Mouse (Mus musculus): ENCODE measurements around the gene Zfp36l2.

Zfp36l2 gene

DNA sequence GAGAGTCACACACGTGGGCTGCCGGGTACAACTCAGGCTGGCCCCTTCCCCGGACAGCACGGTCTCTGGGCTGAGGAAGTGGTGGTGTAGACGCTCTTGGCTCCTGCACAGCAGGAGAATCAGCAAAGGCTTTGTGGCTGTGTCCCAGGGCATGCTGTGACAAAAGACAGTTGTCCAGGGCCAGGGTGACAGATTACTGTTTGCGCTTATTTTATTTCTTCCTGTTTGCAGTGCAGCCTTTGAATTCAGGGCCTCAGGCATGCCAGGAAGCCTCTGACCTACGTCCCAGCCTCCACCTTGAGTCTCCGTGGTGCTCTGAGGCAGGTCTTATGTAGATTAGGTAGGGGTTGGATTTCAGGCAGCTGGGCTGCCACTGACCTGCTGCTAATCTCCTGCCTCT, 10.3 kb downstream of the Zfp36l2 start:
- peak in 1 of 2 experiments; percentile 18 for DNase-seq (ENCODE audit: low spot score in 2 of 2)

DNA sequence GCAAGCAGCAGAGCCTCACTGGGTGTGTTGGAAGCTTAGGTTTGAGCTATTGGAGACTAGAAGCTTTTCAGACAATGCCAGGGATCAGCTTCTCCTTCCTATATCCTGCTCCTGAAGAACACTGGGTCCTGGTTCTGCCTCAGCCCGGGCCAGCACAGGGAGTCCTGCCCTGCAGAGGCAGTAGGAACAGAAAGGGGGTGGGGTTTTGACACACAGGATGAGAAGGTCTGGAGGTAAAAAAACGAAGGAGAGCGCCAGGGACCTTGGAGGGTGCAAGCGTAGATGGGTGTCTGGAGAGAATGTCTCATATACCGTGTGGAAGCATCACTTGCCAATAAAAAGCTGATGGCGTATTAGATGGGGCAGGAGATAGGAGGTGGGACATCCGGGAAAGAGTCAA, 11.3 kb downstream of the Zfp36l2 start:
- DNase-seq (ENCODE audit: low spot score in 2 of 2): peak in 1 of 2 experiments; percentile 14

DNA sequence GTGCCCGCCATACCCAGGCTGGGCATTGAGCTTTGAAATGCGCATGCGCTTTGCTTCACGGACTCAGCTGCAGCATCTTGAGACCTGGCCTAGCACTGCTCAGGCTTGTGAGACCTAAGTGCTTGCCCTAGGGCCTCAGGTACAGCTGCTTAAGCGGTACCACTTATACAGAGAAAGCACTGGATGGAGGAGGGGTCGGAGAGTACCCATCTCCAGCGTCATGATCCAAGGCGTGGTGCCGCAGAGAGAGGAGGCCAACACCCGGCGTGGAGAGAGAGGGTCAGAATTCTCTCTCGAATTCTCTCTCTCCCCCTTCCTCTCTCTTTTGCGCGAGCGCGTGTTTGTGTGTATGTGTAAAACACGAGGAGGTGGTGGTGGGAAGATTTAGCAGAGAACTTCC, 12.6 kb downstream of the Zfp36l2 start:
- DNase-seq (ENCODE audit: low spot score in 2 of 2): peak in 1 of 2 experiments; percentile 15

DNA sequence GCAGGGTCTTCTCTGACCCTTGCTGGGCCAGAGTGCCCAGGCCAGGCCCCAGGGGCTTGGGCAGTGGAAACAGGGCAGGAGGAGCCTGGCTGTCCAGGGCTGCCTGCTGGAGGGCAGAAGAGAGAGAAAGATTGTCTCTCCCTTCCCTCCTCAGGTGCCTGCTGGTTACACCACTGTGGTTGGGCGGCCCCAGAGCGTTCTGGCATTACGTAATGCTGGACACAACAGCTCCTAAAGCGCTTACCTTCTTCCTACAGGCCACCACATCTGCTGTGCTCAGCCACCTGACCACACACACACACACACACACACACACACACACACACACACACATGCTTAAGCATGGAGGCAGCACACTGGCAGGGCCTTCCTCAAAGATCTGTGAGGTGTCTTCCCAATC, 20.4 kb downstream of the Zfp36l2 start:
- peak in 1 of 2 experiments; percentile 3 for DNase-seq (ENCODE audit: low spot score in 2 of 2)

DNA sequence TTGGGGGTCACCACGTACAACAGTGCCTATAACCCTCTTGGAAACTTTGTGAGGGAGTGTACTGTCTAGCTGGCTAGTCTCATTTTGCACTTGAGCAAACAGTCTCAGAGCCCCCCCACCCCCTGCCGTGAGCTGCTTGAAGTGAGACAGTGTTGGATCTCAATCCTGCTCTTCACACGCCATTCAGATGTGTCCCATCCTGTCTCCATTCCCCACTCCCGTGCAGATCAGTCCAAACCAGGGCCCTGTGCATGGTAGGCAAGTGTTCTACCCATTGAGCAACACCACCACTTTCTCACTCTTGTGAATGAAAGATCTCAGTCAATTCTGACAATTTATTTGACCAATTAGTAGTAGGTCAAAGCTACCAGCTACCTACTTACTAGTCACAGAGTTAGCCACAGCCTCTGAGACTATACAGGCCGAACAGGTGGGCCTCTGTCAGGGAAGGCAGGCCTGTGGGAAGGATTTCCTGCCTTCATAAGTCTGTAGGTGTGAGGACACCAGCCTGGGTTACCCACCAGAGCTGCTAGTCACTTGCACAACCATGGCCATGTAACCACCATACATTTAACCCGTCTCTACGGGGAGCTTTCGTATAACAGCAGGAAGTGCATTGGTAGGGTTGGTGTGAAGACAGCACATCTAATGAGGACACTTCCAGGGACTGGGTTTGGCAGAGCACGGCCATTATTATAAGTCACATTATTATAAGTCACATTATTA, 21.4 kb downstream of the Zfp36l2 start:
- DNase-seq (ENCODE audit: low spot score in 2 of 2): peak in 1 of 2 experiments; percentile 12

DNA sequence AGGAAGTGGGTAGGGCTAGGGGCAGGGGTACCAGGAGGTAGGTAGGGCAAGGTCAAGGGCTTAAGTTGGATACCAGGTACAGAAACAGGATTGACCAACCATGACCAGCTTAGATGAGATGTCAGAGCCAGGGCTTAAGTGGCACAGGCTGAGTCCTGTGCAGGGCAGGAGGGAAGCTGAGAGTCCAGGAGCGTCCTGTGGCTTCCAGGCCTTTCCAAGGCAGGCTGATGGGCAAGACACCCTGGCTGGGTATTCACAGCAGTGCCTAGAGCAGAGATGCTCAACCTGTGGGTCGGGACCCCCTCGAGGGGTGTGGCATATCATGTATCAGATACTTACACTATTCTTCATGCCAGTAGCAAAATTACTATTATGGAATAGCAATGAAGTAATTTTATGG, 22.0 kb downstream of the Zfp36l2 start:
- DNase-seq (ENCODE audit: low spot score in 2 of 2): peak in 1 of 2 experiments; percentile 14

DNA sequence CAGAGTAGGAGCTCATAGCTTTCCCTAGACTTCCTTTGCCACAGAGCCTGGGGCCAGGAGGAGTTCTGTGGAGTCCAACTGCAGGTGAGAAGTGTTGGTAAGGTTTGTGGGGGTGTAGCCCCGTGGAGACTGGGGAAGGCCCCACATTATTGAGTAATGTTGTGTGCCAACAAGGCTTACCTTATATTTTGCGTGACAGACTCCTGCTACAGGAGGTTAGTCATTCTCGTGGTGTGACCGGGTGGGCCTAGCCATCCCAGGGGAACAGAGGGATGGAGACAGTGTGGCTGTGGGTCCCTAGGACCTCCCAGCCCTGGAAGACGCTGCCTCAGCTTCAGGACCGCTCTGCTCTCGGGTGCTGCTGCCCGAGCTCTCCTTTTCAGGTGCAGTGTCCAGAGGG, 23.6 kb downstream of the Zfp36l2 start:
- DNase-seq (ENCODE audit: low spot score in 2 of 2): peak in 1 of 2 experiments; percentile 11

DNA sequence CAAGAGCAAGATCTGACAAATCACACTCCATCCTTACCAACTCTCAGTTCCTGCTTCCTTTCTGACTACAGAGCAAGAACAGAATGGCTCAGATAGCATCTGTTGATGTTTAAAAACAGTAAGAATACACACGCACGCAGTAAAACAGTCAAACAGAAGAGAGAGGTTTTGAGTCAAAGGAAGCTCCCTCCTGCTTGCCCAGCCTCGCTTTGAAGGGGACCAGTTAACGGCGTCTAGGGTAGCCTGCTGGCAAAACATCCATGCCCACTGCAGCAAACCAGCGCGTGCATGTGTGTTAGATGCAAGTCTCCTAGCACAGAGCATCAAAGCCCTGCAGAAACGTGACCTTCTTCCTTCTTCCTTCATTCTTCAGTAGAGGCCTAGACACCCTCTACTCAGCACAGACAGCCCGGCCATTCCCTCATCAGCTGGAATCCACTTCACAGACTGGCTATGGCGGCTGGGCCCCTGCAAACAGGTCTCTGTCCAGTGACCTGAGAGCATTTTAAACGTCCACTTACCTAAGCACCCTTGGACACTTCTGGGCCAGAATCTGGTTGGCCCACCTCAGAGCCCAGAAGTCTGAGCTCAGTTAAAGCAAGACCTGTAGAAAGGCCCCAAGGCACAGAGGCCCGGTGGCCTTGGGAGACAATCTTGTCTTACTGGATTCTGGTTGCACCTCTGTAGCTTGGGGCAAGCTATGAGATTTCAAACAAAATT, 24.5 kb downstream of the Zfp36l2 start:
- no peak for DNase-seq (ENCODE audit: low spot score in 2 of 2)

DNA sequence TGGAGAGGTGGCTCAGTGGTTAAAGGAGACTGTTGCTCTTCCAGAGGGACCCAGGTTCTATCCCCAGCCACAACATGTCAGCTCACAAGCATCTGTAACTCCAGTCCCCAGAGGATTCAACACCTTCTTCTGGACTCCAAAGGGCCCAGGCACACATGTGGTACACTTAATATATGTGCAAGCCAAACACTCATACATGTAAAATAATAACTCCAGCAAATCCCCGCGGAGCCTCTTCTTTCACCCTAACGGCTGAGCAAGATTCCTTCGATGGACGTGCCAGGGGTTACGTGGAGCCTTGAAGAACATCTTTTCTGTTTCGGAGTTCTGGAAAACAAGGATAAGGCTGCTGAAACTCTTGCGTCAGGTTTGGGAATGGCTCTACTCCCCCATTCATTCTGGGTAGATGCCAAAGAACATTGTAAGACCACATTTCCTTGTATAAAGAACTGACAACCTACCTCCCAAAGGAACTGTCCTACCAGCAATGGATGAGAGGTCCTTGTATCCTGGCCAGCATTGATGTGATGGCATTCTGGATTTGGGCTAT, 25.5 kb downstream of the Zfp36l2 start:
- DNase-seq (ENCODE audit: low spot score in 2 of 2): no peak

DNA sequence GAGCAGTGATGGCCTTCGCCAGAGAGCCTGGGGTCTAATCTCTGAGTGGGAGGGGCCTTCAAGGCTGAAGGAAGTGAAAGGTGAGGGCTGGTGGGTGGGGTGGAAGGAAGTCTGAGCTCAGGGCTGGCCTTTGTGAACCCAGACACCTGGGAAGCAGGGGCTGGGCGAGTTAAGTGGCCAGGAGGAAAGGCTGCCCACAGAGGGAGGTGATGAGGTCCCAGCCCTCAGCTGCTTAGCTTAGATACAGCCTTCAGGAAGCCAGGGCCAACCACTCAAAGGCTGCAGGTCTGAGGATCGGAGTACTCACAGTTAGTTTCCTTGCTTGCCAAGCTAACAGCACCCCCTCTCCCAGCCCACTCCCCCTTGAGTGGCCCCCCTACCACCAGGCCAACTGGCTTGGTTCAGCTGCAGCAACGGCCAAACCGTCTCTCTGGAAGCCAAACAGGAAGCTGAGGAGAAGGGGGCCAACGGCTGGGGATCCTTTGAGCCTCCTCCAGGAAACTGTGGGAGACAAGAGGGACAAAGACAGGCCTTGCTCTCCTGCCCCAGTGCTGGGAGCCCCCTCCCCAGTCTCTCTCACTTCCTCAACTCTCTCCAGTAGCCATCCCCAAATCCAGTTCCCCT, 26.4 kb downstream of the Zfp36l2 start:
- DNase-seq (ENCODE audit: low spot score in 2 of 2): peak; percentile 29 to 50

DNA sequence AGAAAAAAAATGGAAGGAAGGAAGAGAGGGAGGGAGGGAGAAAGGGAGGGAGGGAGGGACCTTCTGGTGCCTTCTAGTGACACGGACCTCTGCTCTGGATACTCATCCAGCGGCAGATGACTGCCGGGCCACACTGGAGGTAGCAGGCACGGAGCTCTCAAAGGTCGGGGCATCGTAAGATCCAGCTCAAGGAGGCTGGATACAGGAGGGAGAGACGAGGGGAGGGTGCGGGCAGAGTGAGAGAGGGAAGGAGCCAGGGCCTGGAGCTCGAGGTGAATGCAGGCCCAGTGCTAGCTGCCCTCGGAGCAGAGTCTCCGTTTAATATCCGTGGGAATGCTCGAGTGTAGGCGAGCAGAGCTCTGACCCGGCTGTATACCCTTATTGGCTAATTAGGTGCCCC, 28.9 kb downstream of the Zfp36l2 start:
- peak in 1 of 2 experiments; percentile 8 for DNase-seq (ENCODE audit: low spot score in 2 of 2)

DNA sequence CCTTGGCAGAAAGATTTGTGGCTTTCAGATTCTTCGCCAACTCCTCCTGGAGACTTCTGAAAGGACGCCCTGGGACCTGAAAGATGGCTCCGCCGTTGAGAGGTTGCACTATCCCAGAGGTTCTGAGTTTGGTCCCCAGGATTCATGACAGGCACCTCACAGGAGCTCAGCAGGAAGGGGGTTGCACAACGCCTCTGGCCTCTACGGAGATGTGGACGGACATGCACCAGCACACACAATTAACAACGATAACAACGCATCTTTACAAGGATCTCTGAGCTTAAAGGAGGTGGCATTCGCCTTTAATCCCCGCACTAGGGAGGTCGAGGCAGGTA, 29.3 kb downstream of the Zfp36l2 start:
- DNase-seq (ENCODE audit: low spot score in 2 of 2): peak in 1 of 2 experiments; percentile 15

DNA sequence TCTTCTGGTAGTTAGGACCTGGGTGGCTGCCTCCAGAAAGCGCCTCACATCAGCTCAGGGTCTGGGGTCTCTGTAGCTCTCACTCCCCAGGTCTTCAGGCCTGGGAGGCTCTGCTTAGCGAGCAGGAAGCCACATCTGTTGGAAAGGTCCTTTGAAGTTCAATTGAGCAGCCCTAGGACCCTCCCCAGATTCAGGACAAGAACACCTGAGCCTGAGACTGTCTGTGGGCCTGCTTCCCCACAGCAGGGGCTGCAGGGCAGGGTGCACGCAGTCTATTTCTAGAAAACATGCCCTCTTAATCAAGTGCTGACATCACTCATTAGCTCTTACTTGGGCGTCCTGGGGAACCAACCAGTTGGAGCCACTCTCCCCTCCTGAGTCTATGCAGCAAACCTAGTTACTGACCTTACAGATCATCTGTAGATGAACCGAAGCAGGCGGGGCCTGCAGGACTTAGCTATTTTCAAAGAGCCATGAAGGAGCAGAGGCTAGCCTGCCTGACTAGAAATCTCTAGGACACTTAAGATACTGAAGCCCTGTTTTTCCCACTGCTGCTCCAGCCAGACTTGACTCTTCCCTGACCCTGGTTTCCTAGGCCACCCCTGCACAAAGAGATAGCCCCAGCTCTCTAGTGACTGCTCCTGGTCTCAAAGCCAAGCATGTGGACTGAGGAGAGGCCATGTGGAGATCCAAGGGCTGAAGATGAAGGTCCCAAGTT, 29.8 kb downstream of the Zfp36l2 start:
- DNase-seq (ENCODE audit: low spot score in 2 of 2): peak in 1 of 2 experiments; percentile 17

DNA sequence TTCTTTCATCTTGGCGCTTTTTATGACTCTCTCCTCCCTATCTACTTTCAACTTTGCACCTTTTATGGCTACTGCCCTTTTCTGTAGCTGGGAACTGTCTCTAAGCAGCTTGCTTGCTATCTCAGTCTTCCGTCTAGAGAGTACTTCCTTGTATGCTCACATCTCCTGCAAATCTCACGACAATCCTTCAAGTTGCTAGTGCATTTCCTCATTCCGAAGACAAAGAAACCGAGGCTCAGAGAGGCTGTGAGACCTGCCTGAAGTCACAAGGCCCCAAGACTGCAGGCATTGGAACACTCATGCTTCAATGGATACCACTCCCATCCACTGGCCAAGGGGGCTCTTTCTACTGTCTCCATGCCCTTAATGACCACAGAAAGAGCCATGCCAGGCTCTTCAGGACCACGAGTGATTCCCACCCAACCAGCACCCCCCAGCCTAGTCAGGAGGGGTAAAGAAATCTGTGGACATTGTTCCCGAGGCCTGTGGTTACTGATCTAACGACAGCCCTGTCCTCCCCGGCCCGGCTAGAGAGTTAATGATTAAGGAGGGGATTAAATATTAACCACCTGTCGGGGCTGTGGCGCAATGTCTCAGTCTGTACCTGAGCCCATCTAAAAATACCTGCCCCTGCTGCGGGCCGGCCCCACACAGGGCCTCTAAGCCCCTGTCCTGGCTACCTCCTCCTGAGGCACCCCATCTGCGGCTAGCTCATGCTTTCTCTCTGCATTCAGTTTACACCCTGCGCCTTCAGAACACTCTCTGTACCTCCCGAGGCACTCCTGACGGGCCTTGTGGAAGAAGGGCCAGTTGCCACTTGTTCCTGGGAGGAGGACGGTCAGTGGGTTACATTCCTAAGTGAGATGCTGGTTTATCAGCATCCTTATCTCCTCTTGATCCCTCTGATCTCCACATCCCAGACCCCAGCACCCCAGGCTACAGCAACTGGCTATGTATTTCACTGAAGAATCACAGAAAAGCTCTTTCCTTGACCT, 30.7 kb downstream of the Zfp36l2 start:
- peak in 1 of 2 experiments; percentile 11 for DNase-seq (ENCODE audit: low spot score in 2 of 2)

DNA sequence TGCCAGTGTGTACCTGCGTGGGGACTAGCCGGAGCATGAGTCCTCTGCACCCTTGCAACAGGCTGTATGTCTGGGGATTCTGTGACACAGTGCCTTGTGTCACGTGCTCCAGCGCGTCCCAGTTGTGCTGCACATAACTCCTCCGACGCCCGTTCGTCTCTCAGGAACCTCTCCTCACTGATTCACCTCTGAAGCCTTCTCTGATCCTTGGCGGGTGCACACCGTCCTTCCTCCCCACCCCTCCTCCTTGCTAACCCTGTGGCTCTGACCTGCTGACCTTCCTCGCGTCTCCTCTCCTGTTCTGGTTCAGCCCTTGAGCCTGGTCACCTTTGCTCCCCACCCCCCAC, 31.5 kb downstream of the Zfp36l2 start:
- DNase-seq (ENCODE audit: low spot score in 2 of 2): no peak

DNA sequence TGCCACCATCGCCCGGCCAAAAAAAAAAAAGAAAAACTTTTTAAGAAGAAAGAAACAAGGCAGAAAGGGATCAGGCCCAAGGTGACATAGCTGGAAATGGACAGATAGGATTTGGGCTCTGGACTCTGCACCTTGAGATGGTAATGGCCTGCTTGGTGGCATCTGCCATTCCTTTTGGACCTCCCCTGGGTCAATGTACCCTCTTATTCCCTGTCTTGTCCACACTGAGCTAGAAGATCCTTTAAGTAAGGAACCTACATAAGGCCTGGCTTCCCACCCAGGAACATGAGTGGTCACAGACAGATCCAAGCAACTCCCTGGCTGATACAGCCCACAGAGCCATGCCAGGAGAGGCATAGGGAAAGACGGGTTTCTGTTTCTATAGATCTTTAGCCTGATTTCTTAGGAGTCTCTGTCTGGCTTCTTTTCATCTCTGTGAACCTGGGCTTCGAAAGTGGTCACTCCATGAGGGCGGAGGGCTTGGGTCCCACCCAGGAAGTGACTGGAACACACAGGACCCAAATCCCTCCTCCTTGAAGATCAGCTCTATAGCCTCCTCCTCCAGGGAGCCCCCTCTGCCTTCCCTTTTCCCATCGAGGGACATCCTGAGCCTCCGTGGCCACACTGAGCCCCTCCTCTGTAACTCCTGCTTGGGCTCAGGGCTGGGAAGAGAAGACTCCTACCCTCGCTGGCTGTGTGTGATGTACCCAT, 32.1 kb downstream of the Zfp36l2 start:
- DNase-seq (ENCODE audit: low spot score in 2 of 2): peak in 1 of 2 experiments; percentile 18

DNA sequence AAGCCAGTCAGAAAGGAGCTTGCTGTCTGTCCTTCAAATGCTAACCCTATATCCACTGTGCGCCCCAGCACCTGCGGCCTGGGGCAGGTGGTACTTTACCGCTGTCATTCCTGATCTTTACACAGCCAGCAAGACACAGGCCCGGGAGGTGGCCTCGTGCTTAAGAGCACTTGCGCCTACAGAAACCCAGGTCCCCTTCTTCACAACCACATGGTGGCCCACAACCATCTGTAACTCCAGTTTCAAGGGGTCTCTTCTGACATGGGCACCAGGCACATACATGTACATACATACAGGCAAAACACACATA, 32.8 kb downstream of the Zfp36l2 start:
- DNase-seq (ENCODE audit: low spot score in 2 of 2): no peak

DNA sequence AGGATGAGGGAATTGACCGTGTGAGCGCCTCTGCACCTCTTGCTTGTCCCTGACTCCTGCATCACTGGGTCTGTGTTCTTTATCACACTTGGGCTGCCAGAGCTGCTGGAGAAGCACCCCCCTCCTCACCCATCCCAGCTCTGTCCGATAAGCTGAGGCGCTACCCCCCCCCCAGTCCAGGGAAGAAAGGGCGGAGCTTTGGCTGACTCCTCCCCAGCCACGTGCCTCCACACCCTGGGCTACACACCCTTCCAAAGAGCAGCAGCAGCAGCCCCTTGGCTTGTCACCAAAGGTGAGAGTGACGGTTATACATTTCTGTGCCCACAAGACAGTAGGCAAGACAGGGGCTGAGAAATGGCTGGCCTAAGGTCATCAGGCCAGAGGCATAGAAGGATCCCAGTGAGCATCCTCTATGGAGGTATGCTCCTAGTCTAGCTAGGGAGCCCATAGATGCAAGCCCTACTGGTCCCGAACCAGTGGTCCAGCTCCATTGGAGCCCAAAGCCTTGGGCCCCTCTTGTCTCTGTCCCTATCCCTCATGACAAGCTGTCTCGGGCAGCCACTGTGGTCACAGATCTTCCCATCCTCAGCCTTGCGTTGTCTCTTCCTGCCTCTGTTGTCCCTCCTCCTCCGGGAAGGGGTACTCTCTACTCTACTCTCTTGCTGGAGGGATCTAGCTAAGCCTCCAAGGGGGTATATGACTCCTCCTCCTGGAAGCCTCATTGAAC, 33.3 kb downstream of the Zfp36l2 start:
- DNase-seq (ENCODE audit: low spot score in 2 of 2): peak in 1 of 2 experiments; percentile 17

DNA sequence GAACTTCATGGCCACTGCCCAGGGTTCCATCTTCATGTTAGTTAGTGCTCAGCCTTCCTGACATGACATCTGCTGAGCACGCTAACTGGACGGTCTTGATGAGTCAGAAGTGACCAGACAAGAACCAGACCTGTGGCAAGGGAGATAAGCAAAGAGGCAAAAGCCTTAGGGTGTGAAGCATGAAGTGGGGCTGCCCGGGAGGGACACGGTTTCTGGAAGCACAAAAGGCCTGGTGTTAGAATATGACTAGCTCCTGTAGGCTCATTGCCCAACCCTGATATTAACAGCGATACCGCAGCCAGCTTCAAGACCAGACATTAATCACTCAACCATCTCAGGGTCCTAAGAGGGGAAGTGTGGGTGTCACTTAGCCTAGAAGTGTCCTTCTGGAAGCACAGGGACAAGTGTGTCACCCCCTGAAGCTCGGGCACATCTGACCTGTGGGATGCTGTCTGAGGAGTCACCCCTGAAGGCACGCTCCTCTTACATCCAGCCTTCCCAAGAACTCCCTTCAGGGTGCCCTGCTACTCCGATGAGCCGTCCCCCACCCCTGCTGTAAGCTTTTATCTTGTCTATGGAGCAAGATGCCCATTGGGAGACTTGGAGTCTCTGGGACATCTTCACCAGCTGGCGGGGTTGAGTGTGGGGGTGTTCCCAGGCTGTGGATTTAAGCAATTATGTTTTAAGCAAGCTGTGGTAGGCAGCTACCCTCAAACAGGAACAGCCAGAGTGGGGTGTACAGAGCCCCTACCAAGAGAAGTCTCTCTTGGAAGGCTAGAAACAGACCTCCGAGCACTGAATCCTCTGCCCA, 34.6 kb downstream of the Zfp36l2 start:
- DNase-seq (ENCODE audit: low spot score in 2 of 2): peak in 1 of 2 experiments; percentile 16
